Mouse (Mus musculus): ENCODE data around the gene Rnase13. TPM values are rescaled to one million over a fixed set of nuclear protein-coding genes. Genes with fewer than 3 reads are reported as not detected.
"Not testable (repeated sequence)": the region's sequence is repeated elsewhere in the genome, so short reads cannot be mapped to it uniquely, and the experiment has no call there.

The Rnase13 gene
- 0.14 and 0.17 TPM in 2 replicates for polyA plus RNA-seq (2012; rRNA removed)

GRCm38 (mm10) chr14:51922571-51922865, at the start of gene Rnase13:
Gene Rnase13 (minus strand): TSS chr14:51922773.
- no peak for DNase-seq (ENCODE audit: extremely low spot score in 1 of 2, low spot score in 1 of 2)

GRCm38 (mm10) chr14:51967400-51967799, 44.8 kb upstream of the Rnase13 start:
- DNase-seq (ENCODE audit: extremely low spot score in 1 of 2, low spot score in 1 of 2) = no peak

- peak in 1 of 2 experiments; percentile 5 for DNase-seq (ENCODE audit: extremely low spot score in 1 of 2, low spot score in 1 of 2)
Observed at GRCm38 (mm10) chr14:51960316-51960715, 37.7 kb upstream of the Rnase13 start.

GRCm38 (mm10) chr14:51943336-51943735, 20.8 kb upstream of the Rnase13 start:
- no peak for DNase-seq (ENCODE audit: extremely low spot score in 1 of 2, low spot score in 1 of 2)

GRCm38 (mm10) chr14:51942236-51942635, 19.7 kb upstream of the Rnase13 start:
- DNase-seq (ENCODE audit: extremely low spot score in 1 of 2, low spot score in 1 of 2) = no peak

GRCm38 (mm10) chr14:51941577-51941976, 19.0 kb upstream of the Rnase13 start:
- no peak for DNase-seq (ENCODE audit: extremely low spot score in 1 of 2, low spot score in 1 of 2)

- DNase-seq (ENCODE audit: extremely low spot score in 1 of 2, low spot score in 1 of 2) = no peak
Observed at GRCm38 (mm10) chr14:51940944-51941560, 18.5 kb upstream of the Rnase13 start.

GRCm38 (mm10) chr14:51939005-51939404, 16.4 kb upstream of the Rnase13 start:
- no peak for DNase-seq (ENCODE audit: extremely low spot score in 1 of 2, low spot score in 1 of 2)

GRCm38 (mm10) chr14:51932092-51933020, 9.8 kb upstream of the Rnase13 start:
- DNase-seq (ENCODE audit: extremely low spot score in 1 of 2, low spot score in 1 of 2) = no peak

- DNase-seq (ENCODE audit: extremely low spot score in 1 of 2, low spot score in 1 of 2) = peak; percentile 60 to 82
Observed at GRCm38 (mm10) chr14:51930824-51931223, 8.3 kb upstream of the Rnase13 start.

- DNase-seq (ENCODE audit: extremely low spot score in 1 of 2, low spot score in 1 of 2) = no peak
Observed at GRCm38 (mm10) chr14:51929968-51930367, 7.4 kb upstream of the Rnase13 start.

GRCm38 (mm10) chr14:51929309-51929943, 6.9 kb upstream of the Rnase13 start:
- peak; percentile 65 to 79 for DNase-seq (ENCODE audit: extremely low spot score in 1 of 2, low spot score in 1 of 2)

GRCm38 (mm10) chr14:51926930-51927329, 4.4 kb upstream of the Rnase13 start:
- not testable (repeated sequence) for DNase-seq (ENCODE audit: extremely low spot score in 1 of 2, low spot score in 1 of 2)

GRCm38 (mm10) chr14:51923492-51923891, 919 bp upstream of the Rnase13 start:
- no peak for DNase-seq (ENCODE audit: extremely low spot score in 1 of 2, low spot score in 1 of 2)

GRCm38 (mm10) chr14:51922910-51923309, 337 bp upstream of the Rnase13 start:
- DNase-seq (ENCODE audit: extremely low spot score in 1 of 2, low spot score in 1 of 2) = no peak

GRCm38 (mm10) chr14:51921759-51922570, 608 bp downstream of the Rnase13 start:
- peak; percentile 52 to 59 for DNase-seq (ENCODE audit: extremely low spot score in 1 of 2, low spot score in 1 of 2)

- DNase-seq (ENCODE audit: extremely low spot score in 1 of 2, low spot score in 1 of 2) = no peak
Observed at GRCm38 (mm10) chr14:51918966-51919365, 3.6 kb downstream of the Rnase13 start.

GRCm38 (mm10) chr14:51918125-51918524, 4.4 kb downstream of the Rnase13 start, which contains the start of gene Tppp2:
Gene Tppp2 (plus strand): TSS chr14:51918425.
- DNase-seq (ENCODE audit: extremely low spot score in 1 of 2, low spot score in 1 of 2) = no peak

GRCm38 (mm10) chr14:51916539-51916938, 6.0 kb downstream of the Rnase13 start:
- no peak for DNase-seq (ENCODE audit: extremely low spot score in 1 of 2, low spot score in 1 of 2)

GRCm38 (mm10) chr14:51915030-51915429, 7.5 kb downstream of the Rnase13 start:
- DNase-seq (ENCODE audit: extremely low spot score in 1 of 2, low spot score in 1 of 2) = no peak
